Mouse (Mus musculus): Measurements from ENCODE around the gene Wnt7b. TPM values are rescaled to one million over a fixed set of nuclear protein-coding genes. Genes with fewer than 3 reads are reported as not detected.

The Wnt7b gene
- polyA plus RNA-seq, 1 experiment from 2014 or later = 0.38 TPM

GRCm38 (mm10) chr15:85610618-85611218 lies 28.4 kb upstream of the Wnt7b start:
- Histone ChIP-seq H3K9me3 (replicated peaks) (0 out of 2 replicates have a peak, but pooled peaks cover 3% of the 10 kb centered on the region), H3K4me1 (0 out of 2 replicates have a peak, but pooled peaks cover 7% of the 10 kb centered on the region), H3K27me3 (replicated peaks) (peaks cover 22% of the 10 kb centered on the region), H3K27ac (peak overlapping the region; percentile 23; the same call in 1 of the 2 replicates), H3K4me2 (no peak overlapping the region), H3K9ac (no peak overlapping the region), H3K36me3 (no peaks in the 10 kb centered on the region), H3K4me3 (no peak overlapping the region)
- ATAC-seq = no peak
- WGBS (ENCODE audit: insufficient replicate concordance) = 51% methylated on average over 8 of the region's 8 CpGs

GRCm38 (mm10) chr15:85610120-85610519 lies 27.8 kb upstream of the Wnt7b start:
- WGBS (ENCODE audit: insufficient replicate concordance) = 45% methylated on average over 5 of the region's 5 CpGs
- Histone ChIP-seq H3K27me3 (replicated peaks) (peaks cover 20% of the 10 kb centered on the region), H3K9ac (no peak overlapping the region)

GRCm38 (mm10) chr15:85609266-85610004 lies 27.2 kb upstream of the Wnt7b start:
- no peak for ATAC-seq
- Histone ChIP-seq H3K27me3 (replicated peaks) (peaks cover 14% of the 10 kb centered on the region; the same call in 1 of the 2 replicates), H3K27ac (no peak overlapping the region), H3K4me3 (no peak overlapping the region), H3K4me2 (no peak overlapping the region), H3K9me3 (replicated peaks) (0 out of 2 replicates have a peak, but pooled peaks cover 3% of the 10 kb centered on the region), H3K9ac (no peak overlapping the region), H3K4me1 (0 out of 2 replicates have a peak, but pooled peaks cover 7% of the 10 kb centered on the region), H3K36me3 (no peaks in the 10 kb centered on the region)
- 58% methylated on average over 5 of the region's 5 CpGs for WGBS (ENCODE audit: insufficient replicate concordance)

More at GRCm38 (mm10) chr15:85610120-85610519, 27.8 kb upstream of the Wnt7b start:
- no peak; the same call in 1 of the 2 replicates for ATAC-seq
- Histone ChIP-seq H3K27ac (no peak overlapping the region), H3K4me1 (0 out of 2 replicates have a peak, but pooled peaks cover 7% of the 10 kb centered on the region), H3K9me3 (replicated peaks) (0 out of 2 replicates have a peak, but pooled peaks cover 3% of the 10 kb centered on the region), H3K36me3 (no peaks in the 10 kb centered on the region), H3K4me3 (no peak overlapping the region), H3K4me2 (no peak overlapping the region)

- peaks cover 11% of the 10 kb centered on the region; the same call in 1 of the 2 replicates for H3K27me3 ChIP-seq (replicated peaks)
- no peak overlapping the region for H3K4me3 ChIP-seq
- no peak overlapping the region for H3K4me2 ChIP-seq
- no peak for ATAC-seq
- H3K36me3 ChIP-seq = no peaks in the 10 kb centered on the region
- no peak overlapping the region for H3K27ac ChIP-seq
- 56% methylated on average over 17 of the region's 17 CpGs for WGBS (ENCODE audit: insufficient replicate concordance)
- no peaks in the 10 kb centered on the region for H3K9me3 ChIP-seq (replicated peaks)
- H3K4me1 ChIP-seq = 0 out of 2 replicates have a peak, but pooled peaks cover 5% of the 10 kb centered on the region
- H3K9ac ChIP-seq = no peak overlapping the region
Measured at GRCm38 (mm10) chr15:85605962-85606610, 23.8 kb upstream of the Wnt7b start.

- no peak overlapping the region for H3K27ac ChIP-seq
- no peak overlapping the region for H3K9ac ChIP-seq
- H3K9me3 ChIP-seq (replicated peaks) = no peaks in the 10 kb centered on the region
- no peak for ATAC-seq
- H3K36me3 ChIP-seq = no peaks in the 10 kb centered on the region
- H3K4me1 ChIP-seq = 0 out of 2 replicates have a peak, but pooled peaks cover 8% of the 10 kb centered on the region
- H3K27me3 ChIP-seq (replicated peaks) = peaks cover 17% of the 10 kb centered on the region
- no peak overlapping the region for H3K4me3 ChIP-seq
- H3K4me2 ChIP-seq = no peak overlapping the region
- WGBS (ENCODE audit: insufficient replicate concordance) = 78% methylated on average over 8 of the region's 8 CpGs
Measured at GRCm38 (mm10) chr15:85604938-85605337, 22.7 kb upstream of the Wnt7b start.

GRCm38 (mm10) chr15:85604507-85604906 lies 22.2 kb upstream of the Wnt7b start:
- H3K9ac ChIP-seq = no peak overlapping the region
- H3K36me3 ChIP-seq = no peaks in the 10 kb centered on the region
- no peak overlapping the region for H3K4me3 ChIP-seq
- no peak overlapping the region for H3K27ac ChIP-seq
- no peak overlapping the region for H3K4me2 ChIP-seq
- H3K4me1 ChIP-seq = 0 out of 2 replicates have a peak, but pooled peaks cover 9% of the 10 kb centered on the region
- 58% methylated on average over 4 of the region's 4 CpGs for WGBS (ENCODE audit: insufficient replicate concordance)
- H3K9me3 ChIP-seq (replicated peaks) = no peaks in the 10 kb centered on the region
- peaks cover 20% of the 10 kb centered on the region for H3K27me3 ChIP-seq (replicated peaks)
- ATAC-seq = no peak

- Histone ChIP-seq H3K4me3 (no peak overlapping the region), H3K36me3 (no peaks in the 10 kb centered on the region), H3K27me3 (replicated peaks) (peaks cover 20% of the 10 kb centered on the region), H3K27ac (no peak overlapping the region), H3K9me3 (replicated peaks) (no peaks in the 10 kb centered on the region), H3K9ac (no peak overlapping the region), H3K4me1 (0 out of 2 replicates have a peak, but pooled peaks cover 9% of the 10 kb centered on the region), H3K4me2 (no peak overlapping the region)
- ATAC-seq = no peak
- WGBS (ENCODE audit: insufficient replicate concordance) = 38% methylated on average over 5 of the region's 5 CpGs
Measured at GRCm38 (mm10) chr15:85603422-85603821, 21.1 kb upstream of the Wnt7b start.

GRCm38 (mm10) chr15:85602733-85603132 lies 20.5 kb upstream of the Wnt7b start:
- ATAC-seq = no peak
- Histone ChIP-seq H3K4me1 (0 out of 2 replicates have a peak, but pooled peaks cover 9% of the 10 kb centered on the region), H3K27ac (no peak overlapping the region), H3K27me3 (replicated peaks) (peaks cover 20% of the 10 kb centered on the region), H3K4me2 (no peak overlapping the region), H3K9ac (no peak overlapping the region), H3K4me3 (no peak overlapping the region), H3K9me3 (replicated peaks) (no peaks in the 10 kb centered on the region), H3K36me3 (no peaks in the 10 kb centered on the region)
- WGBS (ENCODE audit: insufficient replicate concordance) = 66% methylated on average over 6 of the region's 6 CpGs

GRCm38 (mm10) chr15:85602021-85602420 lies 19.7 kb upstream of the Wnt7b start:
- no peak overlapping the region for H3K4me3 ChIP-seq
- no peak overlapping the region for H3K9ac ChIP-seq
- 79% methylated on average over 5 of the region's 5 CpGs for WGBS (ENCODE audit: insufficient replicate concordance)
- no peak overlapping the region for H3K4me2 ChIP-seq
- no peaks in the 10 kb centered on the region for H3K36me3 ChIP-seq
- peaks cover 20% of the 10 kb centered on the region for H3K27me3 ChIP-seq (replicated peaks)
- H3K9me3 ChIP-seq (replicated peaks) = no peaks in the 10 kb centered on the region
- H3K4me1 ChIP-seq = 0 out of 2 replicates have a peak, but pooled peaks cover 9% of the 10 kb centered on the region
- no peak overlapping the region for H3K27ac ChIP-seq
- no peak for ATAC-seq

- ATAC-seq = no peak
- Histone ChIP-seq H3K27me3 (replicated peaks) (peaks cover 20% of the 10 kb centered on the region), H3K4me2 (no peak overlapping the region), H3K9me3 (replicated peaks) (no peaks in the 10 kb centered on the region), H3K9ac (no peak overlapping the region), H3K36me3 (no peaks in the 10 kb centered on the region), H3K27ac (no peak overlapping the region), H3K4me1 (0 out of 2 replicates have a peak, but pooled peaks cover 9% of the 10 kb centered on the region), H3K4me3 (no peak overlapping the region)
- WGBS (ENCODE audit: insufficient replicate concordance) = 53% methylated on average over 4 of the region's 4 CpGs
Measured at GRCm38 (mm10) chr15:85601202-85601601, 18.9 kb upstream of the Wnt7b start.

- Histone ChIP-seq H3K9me3 (replicated peaks) (no peaks in the 10 kb centered on the region), H3K4me1 (0 out of 2 replicates have a peak, but pooled peaks cover 9% of the 10 kb centered on the region), H3K27me3 (replicated peaks) (peaks cover 20% of the 10 kb centered on the region), H3K4me2 (no peak overlapping the region), H3K27ac (no peak overlapping the region), H3K36me3 (no peaks in the 10 kb centered on the region), H3K4me3 (no peak overlapping the region), H3K9ac (no peak overlapping the region)
- no peak for ATAC-seq
- WGBS (ENCODE audit: insufficient replicate concordance) = 49% methylated on average over 7 of the region's 7 CpGs
Measured at GRCm38 (mm10) chr15:85600696-85601094, 18.4 kb upstream of the Wnt7b start.
